Mouse (Mus musculus) adrenal gland, adult 2 months (tissue): ENCODE data around the gene Ropn1. TPM values are rescaled to one million over a fixed set of nuclear protein-coding genes. Genes with fewer than 3 reads are reported as not detected.
"Not testable (repeated sequence)": the region's sequence is repeated elsewhere in the genome, so short reads cannot be mapped to it uniquely, and the experiment has no call there.

Source experiments
- DNase-seq: peaks from one replicate; pipeline ENCODE4 v3.0.0; 2021
- polyA plus RNA-seq: library from polyadenylated mRNA; depleted of rRNA; stranded (reverse); fragments of >200 nt; gene quantifications from 2 replicates; pipeline ENCODE4 v1.2.3, GENCODE M21; 2012; rRNA removed
- total RNA-seq, 2 experiments: library from RNA; stranded (reverse); gene quantifications; 2 replicates each; pipeline ENCODE4 v1.2.3; 2021

Gene Ropn1
- total and polyA plus RNA-seq, 3 experiments: not detected

DNA sequence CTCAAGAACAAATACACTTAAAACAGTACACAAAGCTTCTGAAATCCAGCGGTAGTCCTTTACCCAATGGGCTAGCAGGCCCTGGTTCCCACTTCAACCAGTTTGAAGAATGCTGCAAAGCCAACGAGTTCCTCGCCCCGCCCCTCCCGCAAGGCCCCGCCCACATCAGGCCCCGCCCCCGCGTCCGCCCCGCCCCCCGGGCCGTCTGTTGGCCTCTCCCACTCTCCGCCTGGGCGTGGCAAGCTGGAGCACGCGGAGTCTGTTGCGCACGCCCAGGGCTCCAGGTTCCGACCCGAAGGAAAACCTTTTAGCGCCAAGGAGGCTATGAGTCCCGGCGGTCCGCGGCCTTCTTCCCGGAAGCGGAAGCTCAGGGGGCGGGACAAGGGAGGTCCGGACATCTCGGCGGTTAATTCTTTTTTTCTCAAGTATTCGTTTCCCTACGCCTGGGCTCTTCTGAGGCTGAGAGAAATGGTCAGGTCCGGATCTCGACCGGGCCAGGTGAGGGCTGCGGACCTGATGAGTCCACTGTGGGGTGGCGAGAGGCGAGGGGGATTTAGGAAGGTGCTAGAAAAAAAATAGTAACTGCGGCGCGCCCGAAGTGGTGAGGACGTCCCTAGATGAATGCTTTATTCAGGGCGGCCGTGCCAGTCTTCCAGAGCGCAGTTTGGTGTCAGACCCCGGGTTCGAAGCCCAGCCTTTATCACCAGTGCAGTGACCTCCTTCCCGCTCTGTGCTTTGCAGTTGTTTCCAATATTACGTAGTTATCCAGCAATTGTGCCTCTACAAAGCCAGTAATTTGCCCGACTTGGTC lies 40.8 kb downstream of the Ropn1 start, which contains the start of gene Ccdc14:
TSS of gene Ccdc14 (plus strand) at position 283 of the 811 bp plus-strand sequence.
- peak; percentile 90 for DNase-seq

DNA sequence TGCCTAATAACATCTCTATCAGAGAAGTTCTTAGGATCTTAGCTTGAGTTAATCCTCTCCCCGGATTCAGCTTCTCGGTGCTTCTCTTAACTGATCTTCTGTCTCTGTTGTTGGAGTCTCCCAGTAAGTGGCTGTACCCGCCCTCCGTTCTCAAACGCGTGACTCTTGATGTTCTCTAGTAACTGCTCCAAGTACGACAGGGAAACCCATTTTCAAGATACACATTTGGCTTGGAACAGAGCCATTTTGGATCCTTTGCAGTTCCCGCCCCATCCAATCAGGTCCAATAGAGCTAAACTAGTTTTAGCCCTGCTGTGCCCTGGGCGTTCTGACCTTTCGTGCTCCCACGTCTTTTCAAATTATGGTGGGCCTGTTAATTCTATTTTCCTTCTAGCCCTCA lies 41.4 kb downstream of the Ropn1 start:
- no peak for DNase-seq

DNA sequence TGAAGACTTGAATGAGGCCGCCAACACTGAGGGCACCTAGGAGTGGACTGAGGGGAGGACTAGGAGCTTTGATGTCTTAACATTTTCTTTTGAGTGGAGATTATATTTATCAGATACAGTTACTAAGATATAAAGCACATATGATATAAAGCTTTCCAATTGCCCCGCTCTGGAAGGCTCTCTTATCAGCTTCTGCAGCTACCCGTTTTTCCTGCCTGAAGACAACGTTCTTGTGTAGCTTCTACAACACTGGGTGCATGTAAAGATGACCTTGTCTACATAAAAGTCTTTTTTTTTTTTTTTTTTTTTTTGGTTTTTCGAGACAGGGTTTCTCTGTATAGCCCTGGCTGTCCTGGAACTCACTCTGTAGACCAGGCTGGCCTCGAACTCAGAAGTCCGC lies 44.8 kb downstream of the Ropn1 start:
- DNase-seq: no peak

DNA sequence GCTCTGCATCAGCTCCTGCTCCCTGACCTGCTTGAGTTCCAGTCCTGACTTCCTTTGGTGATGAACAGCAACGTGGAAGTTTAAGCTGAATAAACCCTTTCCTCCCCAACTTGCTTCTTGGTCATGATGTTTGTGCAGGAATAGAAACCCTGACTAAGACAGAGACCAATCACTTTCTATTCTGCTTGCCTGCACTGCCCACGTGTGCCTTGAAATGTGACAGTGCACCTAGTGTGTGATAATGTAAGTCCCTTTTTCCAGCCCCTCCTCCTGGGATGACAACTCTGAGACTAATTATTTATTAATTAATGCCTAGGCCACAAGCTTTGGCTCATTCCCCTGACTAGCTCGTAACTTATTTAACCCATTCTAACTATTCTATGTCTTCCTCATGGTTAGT lies 49.0 kb downstream of the Ropn1 start:
- DNase-seq: not testable (repeated sequence)

DNA sequence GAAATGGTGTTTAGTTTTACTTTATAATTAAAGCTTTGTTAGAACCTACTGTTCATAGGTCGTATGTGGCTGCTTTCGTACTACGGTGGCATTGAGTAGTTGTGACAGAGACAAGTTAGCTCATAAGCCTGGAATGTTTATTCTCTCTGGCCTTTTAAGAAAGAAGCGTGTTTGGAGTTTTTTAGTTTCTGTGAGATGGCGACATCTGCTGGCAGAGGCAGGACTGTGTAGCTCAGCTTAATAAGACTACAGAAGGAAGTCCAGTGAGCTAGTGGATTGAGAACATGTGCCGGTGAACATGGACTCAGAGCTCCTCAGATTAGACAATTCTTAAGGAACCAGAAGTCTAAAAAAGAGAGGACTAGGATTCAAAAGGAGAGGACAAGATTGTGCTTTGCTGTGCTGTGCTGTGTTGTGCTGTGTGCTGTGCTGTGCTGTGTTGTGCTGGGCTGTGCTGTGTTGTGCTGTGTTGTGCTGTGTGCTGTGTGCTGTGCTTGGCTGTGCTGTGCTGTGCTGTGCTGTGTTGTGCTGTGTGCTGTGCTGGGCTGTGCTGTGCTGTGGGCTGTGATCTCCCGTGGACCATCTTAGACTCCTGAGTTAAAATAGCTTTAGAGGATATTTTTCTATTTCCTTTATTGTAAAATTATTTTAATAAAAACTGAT lies 50.6 kb downstream of the Ropn1 start:
- peak; percentile 79 for DNase-seq

DNA sequence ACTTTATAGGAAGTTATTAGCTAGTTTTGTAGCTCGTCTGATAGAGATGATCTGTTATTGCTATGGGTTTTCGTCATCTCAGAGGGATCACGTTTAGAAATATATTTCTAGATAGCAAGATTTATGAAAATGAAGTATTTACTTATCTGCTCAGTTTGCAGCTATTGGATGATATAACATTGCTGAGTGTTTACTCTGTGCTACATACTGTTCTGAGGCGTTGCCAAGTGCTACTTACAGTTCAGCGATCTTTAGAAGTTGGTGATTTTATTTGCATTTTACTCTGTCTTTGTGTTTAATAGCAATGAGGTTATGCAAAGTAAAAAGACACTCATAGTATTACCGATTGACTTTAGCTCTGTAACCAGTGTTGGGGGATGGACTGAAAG lies 51.1 kb downstream of the Ropn1 start:
- DNase-seq: no peak

DNA sequence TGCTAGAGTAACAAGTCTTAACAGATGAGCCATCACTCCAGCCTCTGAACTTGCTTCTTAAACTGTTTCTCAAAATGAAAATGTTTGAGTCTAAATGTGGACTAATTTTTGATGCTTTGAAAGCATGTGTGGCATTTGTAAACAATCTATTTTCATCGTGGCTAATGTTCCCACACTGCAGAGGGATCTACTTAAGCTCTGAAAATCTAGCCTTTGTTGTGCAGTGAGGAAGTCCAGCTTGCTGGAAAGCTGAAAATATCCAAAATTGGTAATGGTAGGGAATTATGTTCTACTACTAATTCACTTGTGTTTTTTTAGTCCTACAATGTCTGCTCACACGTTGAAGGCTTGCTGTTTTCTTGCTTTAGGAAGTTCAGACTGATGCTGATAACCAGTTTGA lies 56.3 kb downstream of the Ropn1 start:
- no peak for DNase-seq

DNA sequence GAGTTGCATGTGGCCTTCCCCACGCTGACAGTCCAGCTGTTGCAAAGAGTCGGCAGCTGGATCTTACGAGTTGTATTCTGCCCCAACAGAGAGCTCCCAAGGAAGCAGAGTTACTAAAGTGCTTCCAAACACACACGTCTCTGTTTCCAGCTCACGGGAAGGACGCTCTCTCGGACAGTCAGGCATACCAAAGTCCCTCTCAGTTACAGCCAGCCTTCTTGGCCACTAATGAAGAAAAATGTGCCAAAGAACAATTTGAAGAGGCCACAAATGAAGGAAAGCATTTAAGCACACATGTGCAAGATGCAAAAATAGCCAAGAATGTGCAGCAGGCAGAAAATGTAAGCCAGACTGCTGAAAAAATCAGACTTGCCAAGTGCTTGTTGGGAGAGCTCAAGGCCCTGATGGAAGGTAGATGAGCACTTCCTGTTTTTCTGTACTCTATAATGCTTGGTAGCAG lies 56.8 kb downstream of the Ropn1 start:
- no peak for DNase-seq

DNA sequence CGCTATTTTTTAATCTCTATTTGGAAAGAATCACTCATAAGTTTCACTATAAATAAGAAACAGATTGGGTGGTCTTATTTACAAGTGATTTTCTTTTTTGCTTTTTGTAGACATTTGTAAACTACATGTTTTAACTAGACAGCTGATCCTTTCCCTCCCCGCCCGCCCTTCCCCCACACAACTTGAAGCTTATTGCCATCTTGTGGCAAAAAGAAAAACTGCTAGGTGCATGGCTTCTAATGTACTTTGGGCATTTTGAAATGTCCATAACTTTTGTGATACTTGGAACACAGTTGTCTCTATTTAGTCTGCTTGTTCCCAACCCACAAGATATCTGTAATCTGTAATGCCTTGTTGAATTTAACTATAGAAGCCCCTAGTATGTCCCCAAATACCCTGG lies 61.8 kb downstream of the Ropn1 start:
- no peak for DNase-seq

DNA sequence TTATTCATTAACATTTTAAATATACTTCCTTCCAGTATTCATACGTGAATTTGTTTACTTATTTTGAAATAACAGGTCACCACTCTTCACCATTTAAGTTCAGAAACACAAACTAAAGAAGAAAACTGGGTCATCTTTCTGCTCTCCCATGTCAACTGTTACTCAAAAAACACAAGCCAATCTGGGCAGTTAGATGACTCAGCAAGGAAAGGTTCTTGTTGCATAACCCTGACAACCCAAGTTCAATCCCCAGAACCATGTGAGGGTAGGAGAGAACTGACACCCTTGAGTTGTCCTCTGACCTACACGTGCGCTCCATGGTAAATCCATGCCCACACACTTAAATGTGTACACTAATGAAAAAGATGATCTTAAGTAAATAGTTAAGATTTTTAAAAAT lies 75.4 kb downstream of the Ropn1 start:
- no peak for DNase-seq

Other genes starting within 250 kb of the Ropn1 start
- 1 to 10 TPM; 5.3 to 9.9 TPM for gene Kalrn, start 76.4 kb upstream of the Ropn1 start, total RNA-seq
- gene Kalrn, start 76.4 kb upstream of the Ropn1 start, polyA plus RNA-seq: 1.5 and 1.6 TPM in 2 replicates
- gene Ccdc14, start 40.7 kb downstream of the Ropn1 start, total RNA-seq: 1 to 10 TPM; 1.4 to 3.0 TPM
- gene Ccdc14, start 40.7 kb downstream of the Ropn1 start, polyA plus RNA-seq: 0.49 and 0.52 TPM in 2 replicates
- 10 to 100 TPM; 53.7 to 58.8 TPM for gene Mylk, start 95.3 kb downstream of the Ropn1 start, total RNA-seq
- 20.0 and 21.1 TPM in 2 replicates for gene Mylk, start 95.3 kb downstream of the Ropn1 start, polyA plus RNA-seq